In genomic region chr2:106856361-106856961, GRCm38 (mm10) we compare ENCODE assay signal across 8 mouse cellular contexts.
DNase-seq lines count a peak whose midpoint lies in the region; ATAC-seq and TF ChIP-seq lines count a peak whose summit lies in the region.

No protein-coding gene starts in this region.

- ATAC-seq in lung, postnatal 0 days = peak; percentile 59; the same call in 1 of the 2 replicates
- peak; percentile 71 for ATAC-seq in embryonic facial prominence, embryonic 13.5 days (ENCODE audit: insufficient number of reproducible peaks, insufficient read depth, low FRiP score, low TSS enrichment, low read depth)
- ATAC-seq in neural tube, embryonic 15.5 days (ENCODE audit: low FRiP score) = no peak
- ATAC-seq in inflammation-experienced regulatory T-cells, adult 6 months = no peak
- ATAC-seq in liver, embryonic 11.5 days (replicated peaks; ENCODE audit: low FRiP score) = no peak

- no peak overlapping the region for H3K4me3 ChIP-seq in lung, postnatal 0 days (ENCODE audit: low read depth, low read length)
- no peak overlapping the region for H3K4me3 ChIP-seq in lung, adult 2 months (replicated peaks; ENCODE audit: extremely low read depth, low read depth, low read length)
- H3K4me3 ChIP-seq in embryonic facial prominence, embryonic 13.5 days = no peak overlapping the region
- no peak overlapping the region for H3K4me3 ChIP-seq in limb, embryonic 10.5 days
- H3K4me3 ChIP-seq in neural tube, embryonic 15.5 days (replicated peaks) = no peak overlapping the region
- no peak overlapping the region for H3K4me3 ChIP-seq in liver, embryonic 11.5 days (ENCODE audit: low read depth, low read length)

- H3K4me2 ChIP-seq in lung, postnatal 0 days (replicated peaks; ENCODE audit: low read depth, low read length) = no peak overlapping the region
- peak overlapping the region; percentile 32 for H3K4me2 ChIP-seq in embryonic facial prominence, embryonic 13.5 days
- H3K4me2 ChIP-seq in neural tube, embryonic 15.5 days = no peak overlapping the region
- no peak overlapping the region for H3K4me2 ChIP-seq in liver, embryonic 11.5 days

- no peak for TF ChIP-seq EP300 in lung, postnatal 0 days (IDR thresholded peaks at IDR 0.05)

- DNase-seq in lung, postnatal 0 days (ENCODE audit: low spot score) = peak; percentile 57
- DNase-seq in lung, adult 2 months = no peak
- DNase-seq in limb, embryonic 10.5 days (ENCODE audit: low spot score) = no peak
- DNase-seq in liver, embryonic 11.5 days (ENCODE audit: low spot score) = no peak
- DNase-seq in cerebellum, postnatal 25 days = no peak

- no peak overlapping the region for H3K27ac ChIP-seq in lung, postnatal 0 days (ENCODE audit: low read length)
- peak overlapping the region; percentile 83 for H3K27ac ChIP-seq in embryonic facial prominence, embryonic 13.5 days
- peak overlapping the region; percentile 71 for H3K27ac ChIP-seq in limb, embryonic 10.5 days
- H3K27ac ChIP-seq in neural tube, embryonic 15.5 days (replicated peaks) = 0 out of 2 replicates have a peak overlapping the region, but pooled peaks have one; percentile 33
- H3K27ac ChIP-seq in liver, embryonic 11.5 days (ENCODE audit: low read depth, low read length) = no peak overlapping the region

- no peaks in the 10 kb centered on the region for H3K27me3 ChIP-seq in lung, postnatal 0 days (replicated peaks; ENCODE audit: insufficient read depth, low read length)
- H3K27me3 ChIP-seq in embryonic facial prominence, embryonic 13.5 days = no peaks in the 10 kb centered on the region
- H3K27me3 ChIP-seq in limb, embryonic 10.5 days (ENCODE audit: low read depth, poor library complexity, severe bottlenecking) = 0 out of 2 replicates have a peak, but pooled peaks cover 4% of the 10 kb centered on the region
- H3K27me3 ChIP-seq in neural tube, embryonic 15.5 days (replicated peaks) = no peaks in the 10 kb centered on the region
- H3K27me3 ChIP-seq in liver, embryonic 11.5 days (replicated peaks; ENCODE audit: control insufficient read depth, insufficient read depth, low read length) = 0 out of 2 replicates have a peak, but pooled peaks cover 3% of the 10 kb centered on the region

- no peaks in the 10 kb centered on the region for H3K9me3 ChIP-seq in lung, postnatal 0 days (ENCODE audit: low read length)
- no peaks in the 10 kb centered on the region for H3K9me3 ChIP-seq in embryonic facial prominence, embryonic 13.5 days
- no peaks in the 10 kb centered on the region for H3K9me3 ChIP-seq in limb, embryonic 10.5 days (replicated peaks)
- no peaks in the 10 kb centered on the region for H3K9me3 ChIP-seq in neural tube, embryonic 15.5 days (replicated peaks)
- H3K9me3 ChIP-seq in liver, embryonic 11.5 days (ENCODE audit: control insufficient read depth, low read length) = no peaks in the 10 kb centered on the region

- no peak for TF ChIP-seq CTCF in lung, postnatal 0 days (IDR thresholded peaks at IDR 0.05)
- no peak for TF ChIP-seq CTCF in lung, adult 2 months (IDR thresholded peaks at IDR 0.05; ENCODE audit: insufficient read depth, low read length)

- 53% methylated on average over 9 of the region's 9 CpGs for WGBS in lung, postnatal 0 days
- 71% methylated on average over 9 of the region's 9 CpGs for WGBS in lung, adult 2 months
- 18% methylated on average over 9 of the region's 9 CpGs for WGBS in embryonic facial prominence, embryonic 13.5 days
- WGBS in limb, embryonic 10.5 days = 41% methylated on average over 9 of the region's 9 CpGs
- 18% methylated on average over 9 of the region's 9 CpGs for WGBS in neural tube, embryonic 15.5 days
- WGBS in liver, embryonic 11.5 days = 70% methylated on average over 9 of the region's 9 CpGs

- no peaks in the 10 kb centered on the region for H3K36me3 ChIP-seq in lung, postnatal 0 days (ENCODE audit: insufficient read depth, low read length)
- H3K36me3 ChIP-seq in embryonic facial prominence, embryonic 13.5 days = no peaks in the 10 kb centered on the region
- H3K36me3 ChIP-seq in limb, embryonic 10.5 days = no peaks in the 10 kb centered on the region
- H3K36me3 ChIP-seq in neural tube, embryonic 15.5 days = no peaks in the 10 kb centered on the region
- no peaks in the 10 kb centered on the region for H3K36me3 ChIP-seq in liver, embryonic 11.5 days (ENCODE audit: control insufficient read depth, insufficient read depth, low read length)

- no peak overlapping the region for H3K9ac ChIP-seq in lung, postnatal 0 days (replicated peaks; ENCODE audit: low read depth)
- 0 out of 2 replicates have a peak overlapping the region, but pooled peaks have one; percentile 38 for H3K9ac ChIP-seq in embryonic facial prominence, embryonic 13.5 days
- H3K9ac ChIP-seq in neural tube, embryonic 15.5 days (replicated peaks) = no peak overlapping the region
- no peak overlapping the region for H3K9ac ChIP-seq in liver, embryonic 11.5 days (ENCODE audit: low read depth, low read length)

- peaks cover 2% of the 10 kb centered on the region; the same call in 1 of the 2 replicates for H3K4me1 ChIP-seq in lung, postnatal 0 days (ENCODE audit: insufficient read depth, low read depth, low read length)
- no peaks in the 10 kb centered on the region; the same call in 1 of the 2 replicates for H3K4me1 ChIP-seq in lung, adult 2 months (ENCODE audit: control insufficient read depth, insufficient read depth, low read length)
- peaks cover 78% of the 10 kb centered on the region for H3K4me1 ChIP-seq in embryonic facial prominence, embryonic 13.5 days
- H3K4me1 ChIP-seq in limb, embryonic 10.5 days = peaks cover 79% of the 10 kb centered on the region
- H3K4me1 ChIP-seq in neural tube, embryonic 15.5 days = peaks cover 54% of the 10 kb centered on the region
- H3K4me1 ChIP-seq in liver, embryonic 11.5 days (replicated peaks; ENCODE audit: control insufficient read depth, insufficient read depth, low read length) = peaks cover 6% of the 10 kb centered on the region; the same call in 1 of the 2 replicates

- no peak for TF ChIP-seq POLR2A in lung, adult 2 months (IDR thresholded peaks at IDR 0.05; ENCODE audit: borderline replicate concordance, extremely low read depth, low read depth, low read length)

Comparison
In these comparisons a context has a peak if more than half of its experiments do, and no peak if none do; other contexts are left out.
1. ATAC-seq: peak in lung, postnatal 0 days (single experiment) and embryonic facial prominence, embryonic 13.5 days (single experiment); none in neural tube, embryonic 15.5 days (single experiment), inflammation-experienced regulatory T-cells, adult 6 months (single experiment) and liver, embryonic 11.5 days (single experiment).
2. H3K27ac ChIP-seq: peak in embryonic facial prominence, embryonic 13.5 days (single experiment), limb, embryonic 10.5 days (single experiment) and neural tube, embryonic 15.5 days (single experiment); none in lung, postnatal 0 days (single experiment) and liver, embryonic 11.5 days (single experiment).